Mouse (Mus musculus) hindbrain, embryonic 16.5 days (tissue): Measurements from ENCODE around the gene St8sia2. TPM values are rescaled to one million over a fixed set of nuclear protein-coding genes. Genes with fewer than 3 reads are reported as not detected.

Source experiments
- ATAC-seq: fragments of 200-750 bp; cut with Nextera tagmentation; 2 replicates; pipeline ENCODE4 v1.8.0; 2017; ENCODE audit warnings: moderate TSS enrichment, moderate library complexity
- H3K27ac ChIP-seq: fragments of 300-500 bp; sonication (generic); 2 replicates; pipeline ENCODE4 v1.5.1; 2014; ENCODE audit warnings: low read depth, mild to moderate bottlenecking, control low read depth, low read length, moderate library complexity
- H3K27me3 ChIP-seq: fragments of 300-500 bp; sonication (generic); replicated peaks from 2 replicates; pipeline ENCODE4 v1.6.1; 2014; ENCODE audit warnings: low read length; ENCODE audit not compliant: control insufficient read depth, insufficient read depth
- H3K36me3 ChIP-seq: fragments of 300-500 bp; sonication (generic); 2 replicates; pipeline ENCODE4 v1.6.1; 2014; ENCODE audit warnings: mild to moderate bottlenecking, low read length, moderate library complexity, mixed read lengths; ENCODE audit not compliant: control insufficient read depth, insufficient read depth
- H3K4me1 ChIP-seq: fragments of 300-500 bp; sonication (generic); 2 replicates; pipeline ENCODE4 v1.6.1; 2014; ENCODE audit warnings: low read depth, low read length; ENCODE audit not compliant: control insufficient read depth, insufficient read depth
- H3K4me2 ChIP-seq: fragments of 300-500 bp; sonication (generic); 2 replicates; pipeline ENCODE4 v1.6.1; 2014; ENCODE audit warnings: mild to moderate bottlenecking, low read length, control low read depth, moderate library complexity
- H3K4me3 ChIP-seq: fragments of 300-500 bp; sonication (generic); 2 replicates; pipeline ENCODE4 v1.5.1; 2014; ENCODE audit warnings: mild to moderate bottlenecking, low read length, control low read depth, moderate library complexity
- H3K9ac ChIP-seq: fragments of 300-500 bp; sonication (generic); 2 replicates; pipeline ENCODE4 v1.6.1; 2014; ENCODE audit warnings: low read depth, mild to moderate bottlenecking, control low read depth, low read length, moderate library complexity
- H3K9me3 ChIP-seq: fragments of 300-500 bp; sonication (generic); 2 replicates; pipeline ENCODE4 v1.6.1; 2014; ENCODE audit warnings: mild to moderate bottlenecking, low read length, moderate library complexity; ENCODE audit not compliant: control insufficient read depth
- WGBS: fragments of 180-500 bp; shearing (Covaris S2); extraction: QIAGEN DNeasy Blood & Tissue Kit; methylation state at CpG from one replicate; pipeline ENCODE4 v1.1.7; 2014; 5-methylcytosine and 5-hydroxymethylcytosine counted together
- polyA plus RNA-seq: library from polyadenylated mRNA; unstranded; fragments of >200 nt; fragmentation: Nextera tagmentation; extraction: Ambion mirVana; gene quantifications from 2 replicates; pipeline ENCODE4 v1.2.1, GENCODE M21; 2015

St8sia2 gene
- polyA plus RNA-seq, 1 experiment from 2014 or later, result 67.8 TPM

DNA sequence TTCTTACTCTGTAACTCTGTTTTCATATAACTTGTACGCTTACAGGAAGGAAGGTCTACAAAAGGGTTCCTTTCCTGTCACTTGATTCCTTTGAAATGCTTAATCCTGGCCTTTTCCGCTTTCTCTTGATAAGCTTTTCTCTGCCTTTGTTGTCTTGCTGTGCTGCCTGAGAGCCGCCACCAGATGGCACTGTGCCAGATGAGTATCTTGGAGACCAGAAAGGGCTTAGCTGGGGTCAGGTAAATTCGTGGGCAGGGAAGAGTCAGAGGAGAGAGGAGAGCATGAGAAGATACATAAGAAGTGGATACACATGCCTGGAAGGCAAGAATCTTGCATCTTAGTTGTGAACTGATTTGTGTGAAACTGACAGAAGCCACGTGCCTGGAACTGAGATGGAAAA, 11.5 kb upstream of the St8sia2 start:
- WGBS, result 13% methylated on average over 5 of the region's 5 CpGs

GRCm38 (mm10) chr7:74024171-74024570, 10.7 kb upstream of the St8sia2 start:
- Histone ChIP-seq H3K9me3 (no peaks in the 10 kb centered on the region), H3K4me3 (no peak overlapping the region), H3K9ac (no peak overlapping the region), H3K4me2 (no peak overlapping the region), H3K27me3 (no peaks in the 10 kb centered on the region), H3K27ac (no peak overlapping the region), H3K36me3 (no peaks in the 10 kb centered on the region), H3K4me1 (no peaks in the 10 kb centered on the region; the same call in 1 of the 2 replicates)
- 37% methylated on average over 3 of the region's 3 CpGs for WGBS
- no peak for ATAC-seq

More for the DNA sequence above, 11.5 kb upstream of the St8sia2 start:
- no peaks in the 10 kb centered on the region; the same call in 1 of the 2 replicates for H3K4me1 ChIP-seq
- no peaks in the 10 kb centered on the region for H3K9me3 ChIP-seq
- no peak for ATAC-seq
- no peak overlapping the region for H3K4me2 ChIP-seq
- H3K27me3 ChIP-seq, result no peaks in the 10 kb centered on the region
- H3K4me3 ChIP-seq, result no peak overlapping the region
- H3K9ac ChIP-seq, result no peak overlapping the region
- H3K36me3 ChIP-seq, result no peaks in the 10 kb centered on the region
- H3K27ac ChIP-seq, result no peak overlapping the region

- Histone ChIP-seq H3K4me1 (no peaks in the 10 kb centered on the region; the same call in 1 of the 2 replicates), H3K27ac (no peak overlapping the region), H3K9me3 (no peaks in the 10 kb centered on the region), H3K36me3 (no peaks in the 10 kb centered on the region), H3K27me3 (no peaks in the 10 kb centered on the region), H3K4me3 (no peak overlapping the region), H3K9ac (no peak overlapping the region), H3K4me2 (no peak overlapping the region)
- ATAC-seq, result no peak
- 75% methylated on average over 2 of the region's 2 CpGs for WGBS
Observed at GRCm38 (mm10) chr7:74022571-74022970, 9.1 kb upstream of the St8sia2 start.

- no peaks in the 10 kb centered on the region for H3K9me3 ChIP-seq
- no peaks in the 10 kb centered on the region for H3K36me3 ChIP-seq
- H3K9ac ChIP-seq, result no peak overlapping the region
- ATAC-seq, result no peak
- 88% methylated on average over 6 of the region's 6 CpGs for WGBS
- no peak overlapping the region for H3K27ac ChIP-seq
- H3K4me1 ChIP-seq, result no peaks in the 10 kb centered on the region; the same call in 1 of the 2 replicates
- H3K4me2 ChIP-seq, result no peak overlapping the region
- H3K27me3 ChIP-seq, result no peaks in the 10 kb centered on the region
- H3K4me3 ChIP-seq, result no peak overlapping the region
Observed at GRCm38 (mm10) chr7:74021771-74022170, 8.3 kb upstream of the St8sia2 start.

DNA sequence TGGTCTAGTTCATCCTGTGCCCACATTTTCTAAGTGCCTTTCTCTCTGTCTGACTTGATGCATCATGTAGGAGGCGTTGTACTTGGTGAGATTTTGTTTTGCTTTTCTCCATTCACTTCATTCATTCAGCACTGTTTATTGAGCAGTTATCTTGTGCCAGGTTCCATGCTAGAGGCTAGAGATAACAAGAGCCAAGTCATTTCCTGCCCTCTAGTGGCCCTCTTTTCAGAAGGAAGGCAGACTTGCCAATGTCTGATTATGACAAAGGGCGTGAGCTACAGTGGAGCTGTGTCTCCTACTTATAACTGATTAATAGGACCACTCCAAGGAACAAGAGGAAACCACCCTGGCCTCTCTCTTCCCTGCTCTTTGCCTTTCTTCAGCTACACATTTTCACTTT, 3.1 kb upstream of the St8sia2 start:
- H3K9me3 ChIP-seq, result no peaks in the 10 kb centered on the region
- H3K27me3 ChIP-seq, result no peaks in the 10 kb centered on the region
- WGBS, result 74% methylated on average over 2 of the region's 2 CpGs
- H3K4me3 ChIP-seq, result no peak overlapping the region
- H3K36me3 ChIP-seq, result no peaks in the 10 kb centered on the region
- peaks cover 5% of the 10 kb centered on the region; the same call in 1 of the 2 replicates for H3K4me1 ChIP-seq
- no peak for ATAC-seq
- no peak overlapping the region for H3K4me2 ChIP-seq
- H3K27ac ChIP-seq, result no peak overlapping the region
- no peak overlapping the region for H3K9ac ChIP-seq

DNA sequence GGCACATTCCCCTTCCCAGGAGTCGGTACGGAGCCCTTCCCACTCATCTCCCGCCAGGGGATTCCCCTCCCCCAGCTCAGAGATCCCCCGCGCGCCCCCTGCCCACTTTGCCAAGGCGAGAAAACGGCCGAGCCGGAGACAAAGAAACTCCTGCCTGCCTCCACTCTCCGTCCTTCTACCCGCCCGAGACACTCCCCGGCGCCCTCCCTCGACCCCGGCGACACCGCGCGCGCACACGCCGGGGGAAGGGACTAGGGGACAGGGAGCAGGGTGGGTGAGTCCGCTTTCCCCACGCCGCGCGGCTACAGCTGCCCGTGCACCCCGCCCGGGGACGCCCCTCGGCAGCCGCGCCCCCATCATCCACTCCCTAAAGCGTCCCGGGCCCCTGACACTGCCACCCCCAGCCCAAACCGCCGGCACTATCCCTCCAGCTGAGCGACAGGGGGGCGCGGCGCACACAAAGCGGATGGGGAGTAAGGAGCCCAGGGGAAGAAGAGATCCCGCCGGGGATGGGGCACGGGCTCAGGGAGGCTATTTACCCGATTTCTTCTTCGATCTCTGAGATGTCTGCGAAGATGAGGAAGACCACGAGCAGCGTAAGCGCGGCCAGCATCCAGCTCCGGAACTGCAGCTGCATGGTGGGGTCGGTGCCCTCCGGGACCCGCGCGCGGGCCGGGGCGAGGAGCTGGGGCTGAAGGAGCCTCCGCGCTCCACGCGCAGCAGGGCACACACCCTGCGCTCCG, 461 bp downstream of the St8sia2 start:
- Histone ChIP-seq H3K27ac (peak overlapping the region; percentile 85), H3K4me2 (peak overlapping the region; percentile 80), H3K36me3 (no peaks in the 10 kb centered on the region), H3K9me3 (no peaks in the 10 kb centered on the region), H3K27me3 (no peaks in the 10 kb centered on the region), H3K4me1 (peaks cover 27% of the 10 kb centered on the region), H3K9ac (peak overlapping the region; percentile 81), H3K4me3 (peak overlapping the region; percentile 91)
- WGBS, result under 1% methylated on average over 52 of the region's 70 CpGs
- ATAC-seq, result peak; percentile 49

GRCm38 (mm10) chr7:74011976-74012857, 1.3 kb downstream of the St8sia2 start:
- Histone ChIP-seq H3K4me1 (peaks cover 34% of the 10 kb centered on the region), H3K4me2 (peak overlapping the region; percentile 80), H3K4me3 (peak overlapping the region; percentile 91), H3K9me3 (no peaks in the 10 kb centered on the region), H3K9ac (peak overlapping the region; percentile 81), H3K27me3 (no peaks in the 10 kb centered on the region), H3K36me3 (no peaks in the 10 kb centered on the region), H3K27ac (peak overlapping the region; percentile 85)
- ATAC-seq, result peak; percentile 44
- WGBS, result 2% methylated on average over 43 of the region's 43 CpGs

- WGBS, result 47% methylated on average over 7 of the region's 7 CpGs
- Histone ChIP-seq H3K4me1 (peaks cover 45% of the 10 kb centered on the region), H3K9ac (no peak overlapping the region), H3K27ac (no peak overlapping the region), H3K36me3 (no peaks in the 10 kb centered on the region), H3K4me3 (no peak overlapping the region), H3K4me2 (peak overlapping the region; percentile 3; the same call in 1 of the 2 replicates), H3K9me3 (no peaks in the 10 kb centered on the region), H3K27me3 (no peaks in the 10 kb centered on the region)
- no peak for ATAC-seq
Observed at GRCm38 (mm10) chr7:74008946-74009542, 4.4 kb downstream of the St8sia2 start.
